Mouse (Mus musculus): ENCODE data around the gene Npc2.

Npc2 gene

GRCm38 (mm10) chr12:84772726-84773441, at the start of gene Npc2, which contains the start of gene Isca2:
Gene Npc2, minus strand, starts transcription at chr12:84773152.
Gene Isca2, plus strand, starts transcription at chr12:84773251.
- peak; percentile 98 for DNase-seq (ENCODE audit: low spot score)

- DNase-seq (ENCODE audit: low spot score): peak; percentile 28
Measured at GRCm38 (mm10) chr12:84819236-84820168, 46.5 kb upstream of the Npc2 start.

GRCm38 (mm10) chr12:84818496-84818895, 45.5 kb upstream of the Npc2 start:
- no peak for DNase-seq (ENCODE audit: low spot score)

DNA sequence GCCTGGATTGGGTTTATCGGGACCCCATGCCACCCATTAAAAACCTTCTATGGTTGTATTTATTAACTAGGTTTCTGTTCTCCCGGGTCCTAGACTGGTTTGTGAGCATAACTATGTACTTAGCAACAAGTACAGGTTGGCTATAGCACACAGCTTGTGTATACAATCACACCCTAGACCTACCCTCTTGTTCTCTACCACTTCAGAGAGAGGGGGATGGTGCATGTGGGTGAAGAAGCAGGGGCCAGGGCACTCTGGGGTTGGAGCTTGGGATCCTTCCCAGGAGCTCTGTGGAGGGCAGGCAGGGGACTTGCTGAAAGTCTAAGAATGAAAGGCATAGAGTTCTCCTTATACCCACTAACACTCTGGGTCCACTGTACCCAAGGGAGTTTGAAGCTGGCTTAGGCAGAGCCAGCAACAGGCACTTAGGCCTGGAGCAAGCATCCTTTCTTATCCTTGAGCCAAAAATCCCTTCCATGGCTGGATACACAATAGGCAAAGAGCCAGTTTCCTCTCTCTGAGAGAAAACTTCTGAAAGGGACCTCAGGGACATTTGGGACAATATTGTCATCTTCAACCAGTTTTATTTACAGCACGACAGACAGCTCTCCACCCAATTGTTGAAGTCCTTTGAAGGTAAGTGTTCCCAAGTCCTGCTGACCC, 41.8 kb upstream of the Npc2 start:
- no peak for DNase-seq (ENCODE audit: low spot score)

- no peak for DNase-seq (ENCODE audit: low spot score)
Measured at GRCm38 (mm10) chr12:84813773-84814172, 40.8 kb upstream of the Npc2 start.

GRCm38 (mm10) chr12:84812004-84812403, 39.1 kb upstream of the Npc2 start:
- no peak for DNase-seq (ENCODE audit: low spot score)

DNA sequence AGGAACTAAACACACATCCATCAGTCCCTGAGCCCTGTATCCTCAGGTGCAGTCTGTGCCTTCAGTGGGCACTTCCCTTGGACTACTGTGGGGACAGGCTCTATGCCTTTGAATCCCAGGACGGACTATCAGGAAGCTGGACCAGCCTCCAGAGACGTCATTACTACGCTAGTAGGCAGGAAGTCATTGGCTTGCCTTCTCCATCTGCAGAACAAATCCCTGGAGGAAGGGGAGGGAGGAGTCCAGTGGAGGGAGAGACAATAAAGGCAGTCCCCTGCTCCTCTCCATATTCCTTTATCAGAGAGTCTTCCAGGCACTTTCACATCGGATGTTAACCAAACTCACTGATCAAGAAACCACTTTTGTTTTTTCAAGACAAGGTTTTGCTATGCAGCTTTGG, 38.6 kb upstream of the Npc2 start:
- DNase-seq (ENCODE audit: low spot score): no peak

- no peak for DNase-seq (ENCODE audit: low spot score)
Measured at GRCm38 (mm10) chr12:84810810-84811209, 37.9 kb upstream of the Npc2 start.

DNA sequence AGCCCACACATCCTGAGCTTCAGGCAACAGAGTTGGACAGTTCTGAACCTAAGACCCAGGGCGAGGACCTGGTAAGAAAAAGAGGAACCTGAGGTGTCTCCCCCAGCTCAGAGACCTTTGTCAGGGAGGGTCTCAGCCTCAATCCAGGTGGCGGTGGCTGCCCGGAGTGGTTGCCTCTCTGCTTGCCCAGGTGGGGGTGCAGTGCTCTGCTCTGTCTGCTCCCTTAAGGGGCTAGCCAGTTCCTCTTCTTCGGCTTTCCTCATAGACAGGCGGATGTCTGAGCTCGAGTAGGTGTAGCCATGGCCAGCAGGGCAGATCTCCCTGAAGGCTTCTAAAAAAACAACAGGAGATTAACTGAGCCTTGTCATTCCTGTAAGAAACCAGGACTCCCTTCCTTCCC, 36.1 kb upstream of the Npc2 start:
- no peak for DNase-seq (ENCODE audit: low spot score)

DNA sequence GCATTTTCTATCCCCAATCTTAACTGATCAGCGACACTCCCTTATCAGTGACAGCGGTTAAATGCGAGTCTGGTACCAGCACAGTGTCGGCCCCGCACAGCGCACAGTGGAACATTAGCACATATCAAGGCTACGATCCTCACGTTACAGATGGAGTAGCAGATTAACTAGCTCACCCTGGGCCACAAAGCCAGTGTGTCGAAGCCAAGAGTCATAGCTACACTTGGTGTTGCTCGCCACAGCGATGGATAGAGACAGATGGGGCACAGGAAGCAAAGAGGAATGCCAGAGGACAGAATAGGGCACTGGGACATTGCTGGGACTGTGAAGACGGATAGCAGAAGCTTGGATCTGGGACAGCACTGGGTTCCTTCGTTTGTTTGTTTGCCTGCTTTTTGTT, 34.4 kb upstream of the Npc2 start:
- DNase-seq (ENCODE audit: low spot score): no peak

DNA sequence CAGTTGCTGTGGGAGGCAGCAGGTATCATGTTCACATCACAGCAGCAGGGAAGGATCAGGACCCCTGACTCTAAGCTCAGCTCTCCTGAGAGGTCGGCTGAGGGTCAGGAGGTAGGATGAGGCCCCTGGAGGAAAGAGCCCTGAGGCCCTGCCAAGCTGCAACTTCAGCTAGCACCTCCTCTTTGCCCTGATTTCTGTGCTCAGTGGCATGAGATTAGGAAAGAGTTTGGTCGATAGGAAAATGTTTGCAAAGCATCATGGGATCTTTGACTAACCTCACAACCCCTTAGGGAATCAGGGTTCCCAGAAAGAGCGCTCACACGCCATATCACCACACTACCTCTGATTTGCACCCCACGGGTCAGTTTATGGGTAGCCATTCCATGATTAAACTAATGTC, 33.8 kb upstream of the Npc2 start:
- DNase-seq (ENCODE audit: low spot score): no peak

- DNase-seq (ENCODE audit: low spot score): no peak
Measured at GRCm38 (mm10) chr12:84806010-84806409, 33.1 kb upstream of the Npc2 start.

GRCm38 (mm10) chr12:84805228-84805842, 32.4 kb upstream of the Npc2 start:
- no peak for DNase-seq (ENCODE audit: low spot score)

GRCm38 (mm10) chr12:84802625-84803024, 29.7 kb upstream of the Npc2 start:
- no peak for DNase-seq (ENCODE audit: low spot score)

DNA sequence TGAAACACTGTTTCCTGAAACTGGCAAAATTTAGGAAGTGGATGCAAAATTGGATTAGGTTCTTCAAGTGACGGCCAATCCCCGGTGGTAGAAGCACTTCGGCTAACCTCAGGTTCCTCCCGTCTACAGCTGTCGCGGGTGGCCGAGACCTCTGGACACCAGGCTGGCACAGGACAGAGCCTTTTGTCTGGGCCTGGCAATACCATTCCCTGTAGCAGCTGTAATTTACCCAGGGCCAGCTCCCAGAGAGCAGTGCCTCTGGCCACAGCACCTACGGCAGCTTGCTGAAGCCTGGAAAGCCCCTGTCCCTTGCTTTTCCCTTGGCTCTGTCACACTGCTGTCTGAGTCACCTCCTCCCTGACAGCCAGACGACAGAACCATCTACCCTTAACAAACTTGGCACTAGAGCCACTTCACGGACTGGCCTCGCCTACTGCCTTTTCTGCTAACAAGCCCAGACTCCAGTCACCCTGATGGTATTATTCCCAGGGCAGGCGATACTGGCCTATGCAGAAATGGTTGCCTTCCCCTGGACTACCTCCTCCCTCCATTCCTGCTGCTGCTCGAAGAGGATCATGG, 28.7 kb upstream of the Npc2 start:
- DNase-seq (ENCODE audit: low spot score): no peak

DNA sequence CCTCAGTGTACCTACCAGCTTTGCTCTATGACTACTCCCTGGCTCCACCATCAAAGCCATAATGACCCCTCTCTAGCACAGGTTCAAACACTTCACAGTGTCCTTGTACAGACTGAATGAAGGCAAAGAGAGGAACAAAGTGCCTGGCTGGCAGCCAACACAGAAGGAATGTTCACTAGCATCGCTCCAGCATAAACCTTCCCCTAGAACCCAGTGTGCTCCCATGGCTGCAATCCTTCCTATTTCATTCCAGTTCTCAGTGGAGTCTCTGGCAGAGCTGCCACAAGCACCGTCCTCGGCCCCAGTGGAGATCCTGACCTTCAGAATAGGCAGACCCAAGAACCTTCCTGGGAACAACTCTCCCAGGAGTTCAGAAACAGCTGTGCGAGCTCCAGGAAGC, 27.5 kb upstream of the Npc2 start:
- DNase-seq (ENCODE audit: low spot score): peak; percentile 37

- DNase-seq (ENCODE audit: low spot score): no peak
Measured at GRCm38 (mm10) chr12:84799086-84799485, 26.1 kb upstream of the Npc2 start.

DNA sequence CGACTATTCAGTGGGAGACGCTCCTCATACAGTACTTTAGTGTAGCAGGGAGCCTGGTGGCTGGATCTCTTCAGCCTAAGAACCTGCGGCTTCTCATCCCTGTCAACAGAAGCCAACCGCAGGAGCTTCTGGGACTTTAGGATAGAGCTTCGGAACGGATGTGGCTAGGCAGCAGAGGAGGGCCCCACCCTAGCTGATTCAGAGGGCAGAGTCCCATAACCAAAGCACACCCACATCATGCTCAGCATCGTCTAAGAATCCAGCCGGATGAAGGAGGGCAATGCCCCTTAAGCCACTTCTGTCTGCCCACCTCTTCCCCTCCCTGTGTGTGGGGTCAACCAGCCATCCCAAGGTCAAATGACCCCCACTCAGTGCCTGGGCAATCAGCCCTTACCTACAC, 21.7 kb upstream of the Npc2 start:
- no peak for DNase-seq (ENCODE audit: low spot score)

DNA sequence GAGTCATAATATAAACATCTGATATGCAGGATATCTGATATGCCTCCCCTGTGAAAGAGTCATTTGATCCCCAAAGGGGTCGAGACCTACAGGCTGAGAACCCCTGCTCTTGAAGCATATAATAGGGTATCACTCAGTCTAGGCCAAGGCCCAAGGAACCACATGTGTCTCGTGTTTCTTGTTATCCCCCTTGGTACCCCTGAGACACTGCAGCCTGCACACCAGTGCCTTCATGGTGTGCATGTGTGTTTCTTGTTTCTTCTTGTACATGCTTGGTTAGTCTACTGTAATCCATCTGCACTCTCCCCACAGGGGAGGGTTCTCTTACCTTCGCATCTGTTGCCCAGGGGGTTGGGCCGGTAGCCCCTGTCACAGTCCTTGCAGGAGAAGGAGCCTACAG, 19.7 kb upstream of the Npc2 start:
- DNase-seq (ENCODE audit: low spot score): no peak

DNA sequence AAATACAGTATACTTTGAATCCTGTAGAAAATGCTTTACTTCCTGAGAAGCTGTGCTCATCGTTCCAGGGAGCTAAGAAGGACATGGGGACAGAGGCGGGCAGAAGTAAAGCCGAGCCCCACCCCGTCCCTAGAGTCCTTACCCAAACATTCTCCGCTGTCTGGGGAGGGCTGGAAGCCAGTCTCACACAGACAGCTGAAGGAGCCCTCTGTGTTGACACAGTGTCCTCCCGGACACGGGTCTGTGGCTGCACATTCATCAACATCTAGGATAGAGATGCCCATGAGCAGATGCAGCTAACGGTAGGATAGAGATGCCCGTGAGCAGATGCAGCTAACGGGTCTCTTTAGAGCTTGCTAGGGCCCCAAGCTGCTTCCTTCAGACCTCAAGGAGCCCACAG, 17.9 kb upstream of the Npc2 start:
- DNase-seq (ENCODE audit: low spot score): no peak

DNA sequence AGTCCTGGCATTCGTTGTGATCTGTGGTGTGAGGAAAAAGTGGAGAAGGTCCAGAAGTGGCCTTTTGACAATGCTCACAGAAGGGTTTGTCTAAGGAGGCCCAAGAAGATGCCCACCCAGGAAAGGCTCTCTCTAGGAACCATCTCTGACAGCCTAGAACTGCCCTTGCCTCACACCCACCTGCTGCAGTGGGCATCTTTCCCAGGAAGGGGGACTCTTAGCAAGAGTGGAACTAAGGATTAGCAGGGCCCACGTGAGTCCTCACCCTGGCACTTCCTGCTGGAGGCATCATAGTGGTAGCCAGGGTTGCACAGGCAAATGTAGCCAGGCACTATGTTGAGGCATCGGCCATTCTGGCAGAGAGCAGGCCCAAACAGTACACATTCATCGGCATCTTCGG, 13.1 kb upstream of the Npc2 start:
- no peak for DNase-seq (ENCODE audit: low spot score)
